Mouse (Mus musculus) ES-Bruce4 (cell line): Measurements from ENCODE around the gene Adcy5.

ENCODE experiments used
- CTCF ChIP-seq: IDR thresholded peaks from one replicate; pipeline ENCODE4 v1.8.1; 2011; ENCODE audit warnings: low read depth, low read length
- EP300 ChIP-seq: IDR thresholded peaks from 2 replicates; pipeline ENCODE4 v1.6.1; 2011; ENCODE audit warnings: low read depth, low read length; ENCODE audit not compliant: insufficient read depth

GRCm38 (mm10) chr16:35205681-35206080, 51.0 kb downstream of the Adcy5 start:
- TF ChIP-seq CTCF (no peak), EP300 (no peak)
